Mouse (Mus musculus) small intestine, adult 2 months (tissue): Measurements from ENCODE around the gene Arhgap22. TPM values are rescaled to one million over a fixed set of nuclear protein-coding genes. Genes with fewer than 3 reads are reported as not detected.

Experiments
- H3K27ac ChIP-seq: fragments of 200-500 bp; 2 replicates; pipeline ENCODE4 v1.5.1; 2012; ENCODE audit warnings: low read depth, low read length, control low read depth, inconsistent platforms; ENCODE audit not compliant: insufficient read depth
- H3K27me3 ChIP-seq: fragments of 200-500 bp; 2 replicates; pipeline ENCODE4 v1.6.1; 2012; ENCODE audit warnings: mild to moderate bottlenecking, moderate library complexity, low read length, inconsistent platforms; ENCODE audit not compliant: control insufficient read depth, insufficient read depth
- H3K36me3 ChIP-seq: fragments of 200-500 bp; 2 replicates; pipeline ENCODE4 v1.6.1; 2012; ENCODE audit warnings: mild to moderate bottlenecking, low read length, control low read depth, inconsistent platforms; ENCODE audit not compliant: control insufficient read depth, insufficient read depth
- H3K4me1 ChIP-seq: fragments of 200-500 bp; 2 replicates; pipeline ENCODE4 v1.6.1; 2012; ENCODE audit warnings: low read length, inconsistent platforms, mixed read lengths; ENCODE audit not compliant: control insufficient read depth, insufficient read depth, insufficient read length
- H3K4me3 ChIP-seq: fragments of 200-500 bp; 2 replicates; pipeline ENCODE4 v1.5.1; 2012; ENCODE audit warnings: low read depth, mild to moderate bottlenecking, control low read depth, inconsistent platforms, low read length, moderate library complexity
- CTCF ChIP-seq: fragments of 200-500 bp; IDR thresholded peaks from 2 replicates; pipeline ENCODE4 v1.5.1; 2012; ENCODE audit warnings: low read depth, mild to moderate bottlenecking, control low read depth, inconsistent platforms, low read length, moderate library complexity, mixed read lengths; ENCODE audit not compliant: insufficient replicate concordance, insufficient read length; ENCODE audit errors: extremely low read depth
- POLR2A ChIP-seq: fragments of 200-500 bp; IDR thresholded peaks from 2 replicates; pipeline ENCODE4 v1.6.1; 2012; ENCODE audit warnings: low read depth, mild to moderate bottlenecking, control low read depth, inconsistent platforms, low read length, moderate library complexity
- WGBS: fragments of 180-500 bp; shearing (Covaris S2); methylation state at CpG from one replicate; pipeline ENCODE4 v1.1.7; 2018; 5-methylcytosine and 5-hydroxymethylcytosine counted together
- polyA plus RNA-seq: library from polyadenylated mRNA; depleted of rRNA; stranded (reverse); fragments of >200 nt; gene quantifications from 2 replicates; pipeline ENCODE4 v1.2.3, GENCODE M21; 2012

Gene Arhgap22
- polyA plus RNA-seq, 1 experiment = 3.6 TPM

- Histone ChIP-seq H3K36me3 (no peaks in the 10 kb centered on the region), H3K4me1 (no peaks in the 10 kb centered on the region), H3K4me3 (no peak overlapping the region), H3K27ac (no peak overlapping the region), H3K27me3 (peaks cover 8% of the 10 kb centered on the region)
- 80% methylated on average over 5 of the region's 5 CpGs for WGBS
- TF ChIP-seq POLR2A (no peak), CTCF (no peak)
These were observed 141.4 kb downstream of the Arhgap22 start for GRCm38 (mm10) chr14:33355276-33355675.

- TF ChIP-seq POLR2A = no peak
- no peak for TF ChIP-seq CTCF
- Histone ChIP-seq H3K4me3 (no peak overlapping the region), H3K36me3 (no peaks in the 10 kb centered on the region), H3K27ac (no peak overlapping the region), H3K27me3 (no peaks in the 10 kb centered on the region), H3K4me1 (no peaks in the 10 kb centered on the region)
- WGBS = 56% methylated on average over 12 of the region's 12 CpGs
These were observed 144.0 kb downstream of the Arhgap22 start for GRCm38 (mm10) chr14:33357600-33358368.

- H3K27ac ChIP-seq = no peak overlapping the region
- H3K4me3 ChIP-seq = no peak overlapping the region
- no peaks in the 10 kb centered on the region for H3K36me3 ChIP-seq
- no peaks in the 10 kb centered on the region for H3K4me1 ChIP-seq
- WGBS = 76% methylated on average over 8 of the region's 8 CpGs
- TF ChIP-seq CTCF = no peak
- no peak for TF ChIP-seq POLR2A
- no peaks in the 10 kb centered on the region for H3K27me3 ChIP-seq
These were observed 145.1 kb downstream of the Arhgap22 start for GRCm38 (mm10) chr14:33358891-33359290.

GRCm38 (mm10) chr14:33361546-33361945, 147.7 kb downstream of the Arhgap22 start:
- no peak for TF ChIP-seq CTCF
- TF ChIP-seq POLR2A = no peak
- no peaks in the 10 kb centered on the region for H3K4me1 ChIP-seq
- WGBS = 47% methylated on average over 2 of the region's 4 CpGs
- H3K27me3 ChIP-seq = no peaks in the 10 kb centered on the region
- H3K4me3 ChIP-seq = no peak overlapping the region
- H3K27ac ChIP-seq = no peak overlapping the region
- H3K36me3 ChIP-seq = no peaks in the 10 kb centered on the region

- TF ChIP-seq CTCF (no peak), POLR2A (no peak)
- no peaks in the 10 kb centered on the region for H3K27me3 ChIP-seq
- no peaks in the 10 kb centered on the region for H3K36me3 ChIP-seq
- 35% methylated on average over 14 of the region's 14 CpGs for WGBS
- H3K27ac ChIP-seq = no peak overlapping the region
- H3K4me3 ChIP-seq = no peak overlapping the region
- no peaks in the 10 kb centered on the region for H3K4me1 ChIP-seq
These were observed 148.3 kb downstream of the Arhgap22 start for GRCm38 (mm10) chr14:33362122-33362521.

GRCm38 (mm10) chr14:33362807-33363206, 149.0 kb downstream of the Arhgap22 start:
- no peaks in the 10 kb centered on the region for H3K27me3 ChIP-seq
- 19% methylated on average over 10 of the region's 10 CpGs for WGBS
- no peak overlapping the region for H3K27ac ChIP-seq
- no peak overlapping the region for H3K4me3 ChIP-seq
- no peaks in the 10 kb centered on the region for H3K36me3 ChIP-seq
- no peaks in the 10 kb centered on the region for H3K4me1 ChIP-seq
- TF ChIP-seq CTCF (no peak), POLR2A (no peak)

GRCm38 (mm10) chr14:33363611-33364010, 149.8 kb downstream of the Arhgap22 start:
- Histone ChIP-seq H3K27me3 (no peaks in the 10 kb centered on the region), H3K27ac (no peak overlapping the region), H3K4me1 (no peaks in the 10 kb centered on the region), H3K4me3 (no peak overlapping the region), H3K36me3 (no peaks in the 10 kb centered on the region)
- TF ChIP-seq POLR2A (no peak), CTCF (no peak)
- 41% methylated on average over 5 of the region's 5 CpGs for WGBS
